Mouse (Mus musculus) hindlimb bud, embryonic 11.5 days (tissue): ENCODE results near the gene Hist2h3c1.
"Not testable (repeated sequence)": the region's sequence is repeated elsewhere in the genome, so short reads cannot be mapped to it uniquely, and the experiment has no call there.

ENCODE experiments used
- DNase-seq: peaks from one replicate; pipeline ENCODE4 v3.0.0-alpha.2; 2012; ENCODE audit warnings: low read depth, low spot score; ENCODE audit errors: extremely low spot score

The Hist2h3c1 gene

GRCm38 (mm10) chr3:96280660-96281059, 34.2 kb downstream of the Hist2h3c1 start:
- DNase-seq = no peak

DNA sequence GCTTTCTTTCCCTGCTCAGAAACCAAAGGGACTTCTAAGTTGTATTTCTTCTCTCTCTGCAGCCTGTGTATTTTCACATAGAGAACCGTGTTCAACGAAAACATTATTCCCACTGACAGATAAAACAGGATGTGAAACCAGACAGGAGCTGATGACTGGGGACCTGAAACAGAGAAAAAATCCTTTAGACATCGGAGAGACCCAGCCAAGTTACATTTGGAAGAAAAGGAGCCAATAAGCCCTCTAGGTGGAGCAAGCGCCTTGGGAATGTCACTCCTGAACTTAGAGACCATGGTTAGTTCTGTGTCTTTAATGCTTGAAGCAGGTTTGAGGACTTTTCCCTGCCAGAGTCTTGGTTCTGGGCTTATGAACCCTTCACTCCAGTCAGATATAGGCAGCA, 38.0 kb downstream of the Hist2h3c1 start:
- DNase-seq = no peak

GRCm38 (mm10) chr3:96287334-96287733, 40.8 kb downstream of the Hist2h3c1 start:
- DNase-seq = not testable (repeated sequence)

DNA sequence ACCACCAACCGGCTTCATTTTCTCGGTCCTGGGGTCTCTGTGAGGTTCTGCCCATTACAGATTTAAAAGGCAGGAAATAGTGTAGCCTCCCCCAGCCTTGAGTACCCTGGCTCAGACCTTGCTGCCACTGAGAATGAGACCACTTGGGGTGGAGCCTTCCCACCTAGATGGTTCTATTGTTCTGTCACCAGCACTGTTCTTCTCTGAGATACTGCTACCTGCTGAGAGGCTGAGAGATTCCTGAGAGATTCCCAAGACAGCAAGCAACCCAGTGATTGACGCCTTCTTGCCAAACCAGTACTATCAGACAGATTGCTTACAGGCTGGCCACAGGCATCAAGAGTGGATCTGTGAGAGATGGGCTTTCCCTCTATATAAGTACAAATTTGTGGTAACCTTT, 42.7 kb downstream of the Hist2h3c1 start:
- no peak for DNase-seq

DNA sequence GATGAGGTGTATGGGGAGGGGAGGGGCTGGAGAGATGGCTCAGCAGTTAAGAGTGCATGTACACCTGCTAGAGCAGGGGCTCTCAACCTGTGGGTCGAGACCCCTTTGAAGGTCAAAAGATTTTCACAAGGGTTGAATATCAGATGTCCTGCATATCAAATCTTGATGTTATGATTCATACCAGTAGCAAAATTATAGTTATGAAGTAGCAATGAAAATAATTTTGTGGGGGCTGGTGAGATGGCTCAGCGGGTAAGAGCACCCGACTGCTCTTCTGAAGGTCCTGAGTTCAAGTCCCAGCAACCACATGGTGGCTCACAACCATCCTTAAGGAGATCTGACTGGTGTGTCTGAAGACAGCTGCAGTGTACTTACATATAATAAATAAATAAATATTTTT, 44.2 kb downstream of the Hist2h3c1 start:
- DNase-seq = not testable (repeated sequence)

DNA sequence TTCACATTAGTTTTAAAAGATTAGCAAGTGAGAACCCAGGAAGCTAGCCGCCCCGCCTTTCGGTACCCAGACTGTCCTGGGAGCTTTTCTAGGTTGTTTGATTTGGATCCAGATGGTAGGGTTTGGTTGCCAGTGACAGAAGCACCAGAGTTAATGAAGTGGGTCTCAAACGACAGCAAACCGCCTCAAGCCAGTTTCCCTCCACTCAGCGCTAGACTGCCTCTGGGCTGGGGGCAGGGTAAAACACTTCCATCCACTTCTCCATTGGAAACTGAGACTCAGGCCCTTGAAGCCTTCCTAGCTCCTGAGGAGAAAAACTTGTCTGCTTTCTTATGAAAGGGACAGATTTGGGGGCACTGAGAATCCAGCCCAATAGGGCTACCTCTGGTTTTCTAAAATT, 46.2 kb downstream of the Hist2h3c1 start:
- DNase-seq = no peak

- DNase-seq = no peak
These were observed 46.9 kb downstream of the Hist2h3c1 start for GRCm38 (mm10) chr3:96293368-96293767.

- DNase-seq = no peak
These were observed 47.3 kb downstream of the Hist2h3c1 start, which contains the start of gene Fcgr1 for GRCm38 (mm10) chr3:96293787-96294186. Fcgr1 (minus strand) TSS chr3:96293969.
